Mouse (Mus musculus): ENCODE measurements around the gene Gng3. TPM values are rescaled to one million over a fixed set of nuclear protein-coding genes. Genes with fewer than 3 reads are reported as not detected.

Gene Gng3
- 2.1 and 2.3 TPM in 2 replicates for polyA plus RNA-seq (2014; fragmentation: Nextera tagmentation; extraction: Ambion mirVana)

DNA sequence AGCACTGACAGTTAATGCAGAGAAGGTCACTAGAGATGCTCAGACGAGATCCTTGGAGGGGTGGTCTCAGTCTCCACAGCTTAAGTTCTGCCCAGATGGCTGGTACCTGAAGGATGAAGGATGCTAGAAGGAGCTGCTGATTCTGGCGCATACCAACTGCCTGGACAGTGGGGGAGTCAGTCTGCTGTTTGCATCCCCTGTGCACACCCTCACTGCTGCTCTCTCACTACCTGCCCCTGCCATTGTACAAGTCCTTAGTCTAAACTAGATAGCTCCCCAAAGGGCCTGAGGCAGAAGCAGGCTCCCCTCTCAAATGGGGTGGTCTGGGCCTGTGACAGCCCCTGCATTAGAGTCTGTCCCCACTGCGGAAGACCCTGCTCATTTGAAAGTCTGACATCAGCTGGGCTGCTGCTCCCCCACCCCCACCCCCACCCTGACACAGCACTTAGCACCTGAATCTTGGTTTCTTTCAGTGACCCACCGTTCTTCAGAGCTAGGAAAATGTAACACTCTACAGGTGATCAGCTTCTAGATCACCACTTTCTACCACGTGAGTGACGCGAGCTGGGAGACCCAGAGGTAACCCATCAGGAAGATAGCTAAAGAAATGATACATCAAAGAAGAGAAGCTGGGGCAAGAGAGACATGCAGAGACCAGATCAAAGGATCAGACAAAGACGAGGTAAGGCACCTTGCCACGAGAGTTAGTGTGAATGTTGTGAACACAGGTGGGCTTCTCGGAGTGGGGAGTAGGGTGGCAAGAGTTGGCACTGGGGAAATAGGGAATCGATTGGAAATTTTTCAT, at the start of gene Gng3:
Gene Gng3 (minus strand): TSS at position 92 of the 805 bp plus-strand sequence.
- Histone ChIP-seq H3K9me3 (ENCODE audit: control insufficient read depth, low read length) (no peaks in the 10 kb centered on the region), H3K27ac (ENCODE audit: low read depth, low read length) (peak within 1 kb of the TSS; percentile 95), H3K4me3 (ENCODE audit: low read depth, low read length) (peak within 1 kb of the TSS; percentile 65), H3K9ac (ENCODE audit: low read depth, low read length) (peak within 1 kb of the TSS; percentile 93), H3K27me3 (replicated peaks; ENCODE audit: control insufficient read depth, insufficient read depth, low read length) (no peaks in the 10 kb centered on the region), H3K36me3 (ENCODE audit: control insufficient read depth, insufficient read depth, low read length) (peaks cover 11% of the 10 kb centered on the region), H3K4me1 (replicated peaks; ENCODE audit: control insufficient read depth, insufficient read depth, low read length) (peaks cover 33% of the 10 kb centered on the region), H3K4me2 (peak within 1 kb of the TSS; percentile 99)
- ATAC-seq (replicated peaks; ENCODE audit: low FRiP score) (no peak), DNase-seq (ENCODE audit: low spot score) (no peak)
- WGBS = 61% methylated on average over 11 of the region's 11 CpGs

DNA sequence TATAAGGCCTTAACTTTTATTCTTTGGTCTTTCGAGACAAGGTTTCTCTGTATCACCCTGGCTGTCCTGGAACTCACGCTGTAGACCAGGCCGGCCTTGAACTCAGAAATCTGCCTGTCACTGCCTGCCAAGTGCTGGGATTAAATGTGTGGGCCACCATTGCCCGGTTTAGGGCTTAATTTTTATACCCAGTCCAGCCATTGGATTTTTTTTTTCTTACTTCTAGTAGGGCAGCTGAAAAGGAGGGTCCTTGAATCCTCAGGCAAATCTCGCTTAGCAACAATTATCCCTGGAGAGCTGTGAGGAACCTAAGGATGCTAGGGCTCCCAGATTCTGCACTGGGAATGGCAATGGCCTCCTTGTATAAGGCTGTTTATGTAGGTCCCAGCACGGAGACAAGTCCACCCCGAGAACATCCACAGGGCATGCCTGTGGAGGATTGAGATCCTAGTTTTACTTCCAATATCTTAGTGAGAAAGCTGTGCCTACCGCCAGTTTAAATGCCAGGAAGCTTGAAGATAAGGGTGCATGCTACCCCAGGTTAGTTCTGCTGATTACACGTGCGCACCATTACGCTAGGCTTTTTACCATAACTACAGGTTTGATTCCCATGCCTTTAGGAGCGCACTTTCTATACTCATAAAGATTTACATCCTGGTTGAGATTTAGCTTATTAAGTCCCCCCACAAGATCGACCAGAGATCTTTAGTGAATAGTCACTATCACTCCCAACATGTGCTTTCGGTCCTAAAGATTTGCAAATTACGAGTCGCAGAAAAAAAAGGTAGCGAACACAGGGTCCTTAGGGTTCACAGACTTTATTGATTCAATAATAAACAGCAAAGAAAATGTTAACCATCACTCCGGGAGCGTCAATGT, 48.8 kb upstream of the Gng3 start:
- Histone ChIP-seq H3K36me3 (ENCODE audit: control insufficient read depth, insufficient read depth, low read length) (peaks cover 4% of the 10 kb centered on the region; the same call in 1 of the 2 replicates), H3K4me1 (replicated peaks; ENCODE audit: control insufficient read depth, insufficient read depth, low read length) (peaks cover 6% of the 10 kb centered on the region; the same call in 1 of the 2 replicates), H3K27me3 (replicated peaks; ENCODE audit: control insufficient read depth, insufficient read depth, low read length) (no peaks in the 10 kb centered on the region), H3K4me3 (ENCODE audit: low read depth, low read length) (peak overlapping the region; percentile 73), H3K9ac (ENCODE audit: low read depth, low read length) (peak overlapping the region; percentile 93), H3K4me2 (peak overlapping the region; percentile 88), H3K9me3 (ENCODE audit: control insufficient read depth, low read length) (no peaks in the 10 kb centered on the region), H3K27ac (ENCODE audit: low read depth, low read length) (peak overlapping the region; percentile 92)
- no peak for ATAC-seq (replicated peaks; ENCODE audit: low FRiP score)
- no peak for DNase-seq (ENCODE audit: low spot score)
- 13% methylated on average over 19 of the region's 19 CpGs for WGBS

DNA sequence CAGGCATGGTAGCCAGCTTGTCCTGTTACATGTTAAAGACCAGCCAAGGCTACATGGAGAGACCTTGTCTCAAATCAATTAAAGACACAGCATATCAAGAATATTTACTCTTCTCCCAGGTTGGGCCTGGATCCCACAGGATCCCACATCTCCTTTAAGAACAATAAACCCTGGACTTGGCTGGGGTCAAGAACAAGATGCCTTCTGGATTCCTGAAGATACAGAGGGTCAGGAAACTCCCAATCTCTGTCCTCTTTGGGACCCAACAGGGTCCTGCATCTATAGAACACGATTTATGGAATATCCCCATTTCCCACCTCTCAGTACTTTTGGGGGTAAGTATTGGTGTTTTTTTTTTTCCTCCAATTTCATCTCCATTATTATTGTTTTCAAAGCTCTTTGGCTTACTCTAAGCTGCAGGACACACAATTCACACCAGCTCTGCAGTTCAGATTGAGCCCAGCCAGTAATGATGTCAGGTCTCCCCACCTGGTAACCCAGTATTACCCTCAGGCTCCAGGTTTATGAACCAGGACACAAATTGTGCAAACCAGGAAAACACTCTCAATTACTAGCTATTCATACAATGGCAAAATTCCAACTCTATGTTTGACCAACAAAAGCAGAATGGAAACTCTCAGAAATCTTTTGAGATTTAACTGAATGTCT, 48.1 kb upstream of the Gng3 start:
- H3K4me1 ChIP-seq (replicated peaks; ENCODE audit: control insufficient read depth, insufficient read depth, low read length) = peaks cover 6% of the 10 kb centered on the region; the same call in 1 of the 2 replicates
- no peaks in the 10 kb centered on the region for H3K9me3 ChIP-seq (ENCODE audit: control insufficient read depth, low read length)
- peak overlapping the region; percentile 93 for H3K9ac ChIP-seq (ENCODE audit: low read depth, low read length)
- WGBS = 44% methylated on average over 1 of the region's 1 CpGs
- H3K4me2 ChIP-seq = peak overlapping the region; percentile 88
- peak overlapping the region; percentile 92 for H3K27ac ChIP-seq (ENCODE audit: low read depth, low read length)
- H3K36me3 ChIP-seq (ENCODE audit: control insufficient read depth, insufficient read depth, low read length) = peaks cover 4% of the 10 kb centered on the region; the same call in 1 of the 2 replicates
- DNase-seq (ENCODE audit: low spot score) = no peak
- peak overlapping the region; percentile 73 for H3K4me3 ChIP-seq (ENCODE audit: low read depth, low read length)
- ATAC-seq (replicated peaks; ENCODE audit: low FRiP score) = no peak
- no peaks in the 10 kb centered on the region for H3K27me3 ChIP-seq (replicated peaks; ENCODE audit: control insufficient read depth, insufficient read depth, low read length)

DNA sequence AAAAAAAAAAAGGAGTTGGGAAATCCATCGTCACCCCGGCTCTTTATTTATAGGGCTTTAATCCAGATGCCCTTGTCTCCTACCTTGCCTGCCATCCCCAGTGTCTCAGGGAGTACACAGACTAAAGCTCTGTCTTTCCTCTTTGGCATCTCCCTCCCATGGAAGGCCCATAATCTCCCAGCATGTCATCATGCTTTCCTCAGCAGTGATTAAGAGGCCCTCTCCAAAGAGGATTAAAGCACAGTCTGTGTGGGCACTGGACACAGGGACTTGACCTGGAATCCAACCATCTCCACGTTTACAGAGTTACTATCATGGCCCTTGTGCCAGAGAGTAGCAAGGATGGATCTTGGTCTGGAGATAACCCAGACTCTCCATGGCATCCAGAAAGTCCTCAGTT, 44.6 kb upstream of the Gng3 start, which contains the start of the genes Lbhd1 and Gm49403:
Gene Lbhd1 (plus strand): TSS at position 117 of the 400 bp plus-strand sequence.
Gene Gm49403 (plus strand): TSS at position 315 of the 400 bp plus-strand sequence.
- Histone ChIP-seq H3K27ac (ENCODE audit: low read depth, low read length) (no peak within 1 kb of the TSS), H3K27me3 (replicated peaks; ENCODE audit: control insufficient read depth, insufficient read depth, low read length) (no peaks in the 10 kb centered on the region), H3K36me3 (ENCODE audit: control insufficient read depth, insufficient read depth, low read length) (no peaks in the 10 kb centered on the region), H3K9me3 (ENCODE audit: control insufficient read depth, low read length) (no peaks in the 10 kb centered on the region), H3K4me3 (ENCODE audit: low read depth, low read length) (no peak within 1 kb of the TSS), H3K4me2 (no peak within 1 kb of the TSS), H3K9ac (ENCODE audit: low read depth, low read length) (no peak within 1 kb of the TSS), H3K4me1 (replicated peaks; ENCODE audit: control insufficient read depth, insufficient read depth, low read length) (peaks cover 12% of the 10 kb centered on the region)
- DNase-seq (ENCODE audit: low spot score) (no peak), ATAC-seq (replicated peaks; ENCODE audit: low FRiP score) (no peak)
- WGBS = 69% methylated on average over 3 of the region's 3 CpGs

DNA sequence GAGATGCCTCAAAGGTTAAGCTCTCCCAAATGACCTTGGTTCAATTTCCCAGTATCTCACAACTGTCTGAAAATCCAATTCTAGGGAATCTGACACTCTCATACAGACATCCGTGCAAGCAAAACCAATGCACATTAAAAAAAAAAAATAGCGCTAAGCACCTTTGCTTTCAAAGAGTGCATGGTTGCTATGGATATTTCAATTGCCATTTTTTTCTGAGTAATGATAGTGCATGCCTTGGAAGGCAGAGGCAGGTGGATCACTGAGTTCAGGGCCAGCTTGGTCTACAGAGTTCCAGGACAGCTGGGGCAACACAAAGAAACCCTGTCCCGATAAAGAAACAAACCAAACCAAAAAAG, 42.0 kb upstream of the Gng3 start:
- no peak for DNase-seq (ENCODE audit: low spot score)
- Histone ChIP-seq H3K27me3 (replicated peaks; ENCODE audit: control insufficient read depth, insufficient read depth, low read length) (no peaks in the 10 kb centered on the region), H3K4me2 (peak overlapping the region; percentile 92), H3K4me3 (ENCODE audit: low read depth, low read length) (peak overlapping the region; percentile 94), H3K36me3 (ENCODE audit: control insufficient read depth, insufficient read depth, low read length) (peaks cover 12% of the 10 kb centered on the region), H3K9me3 (ENCODE audit: control insufficient read depth, low read length) (no peaks in the 10 kb centered on the region), H3K9ac (ENCODE audit: low read depth, low read length) (peak overlapping the region; percentile 95), H3K4me1 (replicated peaks; ENCODE audit: control insufficient read depth, insufficient read depth, low read length) (peaks cover 8% of the 10 kb centered on the region), H3K27ac (ENCODE audit: low read depth, low read length) (no peak overlapping the region)
- no peak for ATAC-seq (replicated peaks; ENCODE audit: low FRiP score)
- WGBS = 15% methylated on average over 3 of the region's 3 CpGs

DNA sequence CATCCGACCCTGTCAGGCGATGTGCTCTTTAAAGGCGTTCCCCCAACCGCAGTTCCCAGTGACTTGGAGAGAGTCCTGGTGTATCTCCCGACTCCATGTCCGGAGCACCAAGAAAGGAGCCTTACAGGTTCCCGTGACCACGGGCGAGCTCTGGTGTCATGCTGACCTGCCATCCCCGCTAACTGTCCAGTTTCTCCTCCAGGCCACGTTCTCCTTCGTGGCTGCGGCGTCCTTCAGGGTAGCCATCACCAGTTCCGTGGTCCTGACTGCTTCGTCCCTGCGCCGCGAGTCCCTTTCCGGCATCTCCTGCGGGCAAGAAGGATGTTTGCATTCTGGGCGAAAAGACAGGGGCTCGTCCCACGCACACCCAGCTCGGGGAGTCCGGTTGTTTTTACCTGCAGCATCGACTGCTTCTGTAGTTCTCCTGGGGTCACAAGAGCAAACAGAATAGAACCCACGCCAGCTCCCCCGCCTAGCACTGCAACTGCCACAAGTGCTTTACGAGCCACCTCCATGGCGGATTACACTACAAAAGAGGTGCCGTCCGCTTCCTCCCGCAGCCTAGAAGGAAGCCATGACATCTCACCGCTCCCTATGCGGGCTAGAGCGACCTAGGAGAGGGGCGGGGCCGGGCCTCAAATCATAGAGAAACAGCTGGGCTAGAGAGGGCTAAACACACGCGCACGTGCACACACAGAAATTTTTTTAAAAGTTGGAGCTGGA, 41.5 kb upstream of the Gng3 start, which contains the start of gene Uqcc3:
Gene Uqcc3 (minus strand): TSS at position 613 of the 723 bp plus-strand sequence.
- H3K4me3 ChIP-seq (ENCODE audit: low read depth, low read length) = peak within 1 kb of the TSS; percentile 94
- under 1% methylated on average over 42 of the region's 42 CpGs for WGBS
- no peaks in the 10 kb centered on the region for H3K9me3 ChIP-seq (ENCODE audit: control insufficient read depth, low read length)
- H3K4me1 ChIP-seq (replicated peaks; ENCODE audit: control insufficient read depth, insufficient read depth, low read length) = peaks cover 8% of the 10 kb centered on the region
- H3K4me2 ChIP-seq = peak within 1 kb of the TSS; percentile 92
- H3K36me3 ChIP-seq (ENCODE audit: control insufficient read depth, insufficient read depth, low read length) = peaks cover 12% of the 10 kb centered on the region
- DNase-seq (ENCODE audit: low spot score) (peak; percentile 84), ATAC-seq (replicated peaks; ENCODE audit: low FRiP score) (peak; percentile 97)
- peak within 1 kb of the TSS; percentile 95 for H3K9ac ChIP-seq (ENCODE audit: low read depth, low read length)
- H3K27me3 ChIP-seq (replicated peaks; ENCODE audit: control insufficient read depth, insufficient read depth, low read length) = no peaks in the 10 kb centered on the region
- H3K27ac ChIP-seq (ENCODE audit: low read depth, low read length) = peak within 1 kb of the TSS; percentile 79

DNA sequence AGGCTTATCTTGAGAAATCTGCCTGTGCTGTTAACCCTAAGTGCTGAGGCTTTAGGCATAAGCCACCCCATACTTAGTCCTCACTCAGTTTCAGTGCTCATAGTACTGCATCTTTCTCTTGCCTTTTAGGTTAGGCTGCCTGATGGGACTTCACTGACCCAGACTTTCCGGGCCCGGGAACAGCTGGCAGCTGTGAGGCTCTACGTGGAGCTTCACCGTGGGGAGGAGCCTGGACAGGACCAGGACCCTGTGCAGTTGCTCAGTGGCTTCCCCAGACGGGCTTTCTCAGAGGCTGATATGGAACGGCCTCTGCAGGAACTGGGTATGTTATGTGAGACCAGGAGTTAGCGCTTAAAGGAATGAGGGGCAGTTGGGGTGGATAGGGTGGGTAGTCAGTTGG, 36.0 kb upstream of the Gng3 start:
- H3K4me2 ChIP-seq = no peak overlapping the region
- no peak for DNase-seq (ENCODE audit: low spot score)
- H3K9ac ChIP-seq (ENCODE audit: low read depth, low read length) = no peak overlapping the region
- no peak overlapping the region for H3K27ac ChIP-seq (ENCODE audit: low read depth, low read length)
- no peaks in the 10 kb centered on the region for H3K9me3 ChIP-seq (ENCODE audit: control insufficient read depth, low read length)
- H3K36me3 ChIP-seq (ENCODE audit: control insufficient read depth, insufficient read depth, low read length) = peaks cover 25% of the 10 kb centered on the region
- H3K4me3 ChIP-seq (ENCODE audit: low read depth, low read length) = no peak overlapping the region
- no peak for ATAC-seq (replicated peaks; ENCODE audit: low FRiP score)
- H3K27me3 ChIP-seq (replicated peaks; ENCODE audit: control insufficient read depth, insufficient read depth, low read length) = no peaks in the 10 kb centered on the region
- 87% methylated on average over 7 of the region's 7 CpGs for WGBS
- H3K4me1 ChIP-seq (replicated peaks; ENCODE audit: control insufficient read depth, insufficient read depth, low read length) = peaks cover 14% of the 10 kb centered on the region

Data from liver, embryonic 11.5 days (tissue).